Mouse (Mus musculus) ES-E14 (cell line): ENCODE measurements around the gene Gm2056.
"Not testable (repeated sequence)": the region's sequence is repeated elsewhere in the genome, so short reads cannot be mapped to it uniquely, and the experiment has no call there.

Experiments used
- CHD2 ChIP-seq: IDR thresholded peaks from 2 replicates; pipeline ENCODE4 v1.6.1; 2014; ENCODE audit warnings: mild to moderate bottlenecking, low read depth, low read length, inconsistent platforms
- HCFC1 ChIP-seq: IDR thresholded peaks from 2 replicates; pipeline ENCODE4 v1.6.1; 2012; ENCODE audit warnings: low read length, inconsistent platforms, borderline replicate concordance; ENCODE audit not compliant: insufficient read depth
- MAFK ChIP-seq: IDR thresholded peaks from 2 replicates; pipeline ENCODE4 v1.6.1; 2014; ENCODE audit warnings: mild to moderate bottlenecking, low read depth, low read length, inconsistent platforms; ENCODE audit not compliant: insufficient read depth
- ZC3H11A ChIP-seq: IDR thresholded peaks from 2 replicates; pipeline ENCODE4 v1.6.1; 2012; ENCODE audit warnings: low read depth, mild to moderate bottlenecking, inconsistent platforms, low read length, borderline replicate concordance
- ZNF384 ChIP-seq: IDR thresholded peaks from 2 replicates; pipeline ENCODE4 v1.6.1; 2012; ENCODE audit warnings: low read depth, low read length, inconsistent platforms

DNA sequence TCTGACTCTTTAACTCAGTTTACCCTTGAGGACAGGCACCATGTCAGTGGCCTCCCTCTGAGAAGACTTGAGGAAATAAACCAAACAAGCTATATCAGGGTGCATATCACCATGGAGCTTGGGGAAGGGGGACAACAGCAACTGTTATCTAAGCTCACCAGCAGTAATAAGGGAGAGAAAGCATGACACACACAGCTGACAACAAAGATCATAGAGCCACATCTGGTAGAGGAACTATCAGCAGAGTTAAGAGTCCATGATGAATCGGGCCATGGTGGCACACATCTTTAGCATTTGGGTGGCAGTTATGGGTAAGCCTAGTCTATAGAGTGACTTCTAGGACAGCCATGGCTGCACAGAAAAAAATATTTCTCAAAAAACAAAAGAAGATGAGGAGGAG, 12.9 kb downstream of the Gm2056 start:
- TF ChIP-seq ZC3H11A, MAFK, HCFC1, CHD2, ZNF384: not testable (repeated sequence)
